Mouse (Mus musculus): Measurements from ENCODE around the gene Uchl4.
A peak's percentile ranks its signal among the peaks of the same experiment; 100 is the strongest.
"Not testable (repeated sequence)": the region's sequence is repeated elsewhere in the genome, so short reads cannot be mapped to it uniquely, and the experiment has no call there.

Gene Uchl4

DNA sequence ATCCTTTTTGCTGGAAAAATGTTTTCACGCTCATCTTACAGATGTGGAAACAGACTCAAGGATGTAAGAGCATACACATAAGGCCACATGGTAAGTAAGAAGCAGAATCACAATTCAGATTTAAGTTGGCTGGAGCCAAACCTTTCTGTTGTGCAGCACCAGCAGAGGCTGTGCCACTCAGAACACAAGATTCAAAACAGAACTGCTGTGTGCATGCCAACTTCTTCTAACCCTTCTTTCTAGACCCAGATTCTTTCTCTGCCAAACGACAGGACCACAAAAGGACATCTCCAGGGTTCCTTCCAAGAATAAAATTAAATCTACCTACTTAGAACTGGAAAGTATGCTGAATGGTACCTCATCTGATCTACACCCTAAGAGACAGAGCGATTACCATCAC, 3.3 kb upstream of the Uchl4 start:
- no peak for DNase-seq

DNA sequence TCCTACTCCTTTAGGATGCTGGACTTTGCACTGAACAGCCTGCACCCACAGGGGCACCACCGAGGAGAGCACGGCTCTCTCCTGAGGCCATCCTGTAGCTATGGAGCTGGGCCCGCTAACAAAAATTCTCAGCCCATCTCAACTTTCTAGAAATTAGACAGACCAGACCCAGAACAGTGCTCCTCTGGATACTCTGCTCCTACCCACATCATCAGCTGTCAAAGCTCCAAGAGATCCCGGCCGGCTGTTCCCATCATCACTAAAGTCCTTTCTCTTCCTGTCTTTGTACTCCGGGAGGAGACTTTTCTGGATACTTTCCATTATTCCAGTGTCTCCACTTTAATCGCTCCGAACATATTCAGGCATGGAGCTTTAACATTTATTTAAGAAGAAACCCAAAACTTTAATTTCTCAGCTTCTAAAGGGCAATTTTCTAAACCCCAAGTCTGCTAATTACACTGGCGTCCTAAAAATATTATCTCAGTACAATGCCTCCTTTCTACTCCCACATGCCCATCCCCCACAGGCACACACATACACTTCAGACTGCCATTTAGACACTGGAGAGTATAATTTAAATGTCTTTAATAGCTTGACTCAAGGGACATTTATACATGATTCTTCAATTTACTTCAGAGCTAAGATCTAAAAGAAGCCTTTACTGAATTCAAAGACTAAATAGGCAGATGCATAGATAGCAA, 2.6 kb upstream of the Uchl4 start:
- peak; percentile 28 for DNase-seq

DNA sequence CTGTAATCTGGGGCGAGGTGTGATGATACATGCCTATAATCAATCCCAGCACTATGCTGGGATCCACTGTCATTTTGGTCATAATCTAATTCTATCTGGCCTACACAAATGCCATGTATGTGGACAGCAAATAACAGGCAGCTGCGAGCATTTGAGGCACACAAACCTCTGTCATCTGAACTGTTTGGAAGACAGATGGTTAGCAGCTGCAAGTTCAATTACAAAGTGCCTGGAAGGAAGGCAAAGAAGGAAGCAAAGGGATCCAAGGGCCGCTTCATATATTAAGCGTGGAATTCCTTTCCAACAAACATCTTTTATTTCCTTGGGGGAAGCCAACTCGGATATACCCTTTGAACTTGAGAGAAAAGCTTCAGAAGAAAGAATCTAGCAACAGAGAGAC, 1.3 kb upstream of the Uchl4 start:
- DNase-seq = no peak

DNA sequence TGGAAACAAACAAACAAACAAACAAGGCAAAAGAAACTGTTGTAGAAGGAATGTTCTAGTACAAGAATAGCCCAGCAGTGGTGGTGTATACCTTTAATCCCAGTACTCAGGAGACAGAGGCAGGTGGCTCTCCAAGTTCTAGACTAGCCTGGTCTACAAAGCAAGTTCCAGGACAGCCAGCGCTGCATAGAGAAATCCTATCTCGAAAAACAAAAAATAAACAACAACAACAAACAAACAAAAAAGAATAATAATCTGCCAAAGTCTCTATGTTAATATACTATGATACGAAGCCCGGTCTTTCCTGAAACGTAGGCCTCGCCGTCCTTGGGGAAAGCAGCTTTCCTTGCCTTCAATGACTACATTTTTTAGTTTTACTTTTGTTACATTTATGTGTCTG, 1.1 kb downstream of the Uchl4 start:
- no peak for DNase-seq

DNA sequence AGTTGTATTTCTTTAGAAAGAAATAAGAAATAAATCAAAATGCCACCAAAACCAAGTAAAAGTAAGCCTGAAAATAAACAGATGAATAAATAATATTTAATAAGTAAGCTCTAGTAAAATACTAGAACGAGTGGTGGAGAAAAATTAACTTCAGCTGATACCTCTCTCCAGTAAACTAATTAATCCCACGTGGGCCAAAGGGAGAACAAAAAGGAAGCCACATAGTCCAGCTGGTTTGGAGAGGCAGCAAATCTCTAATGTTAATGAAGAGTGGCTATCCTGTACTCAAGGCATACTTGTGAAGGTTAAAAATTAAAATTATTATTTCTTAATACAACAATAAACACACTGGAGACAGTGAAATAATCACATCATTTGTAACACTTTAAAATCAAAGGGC, 5.1 kb downstream of the Uchl4 start:
- DNase-seq = no peak

DNA sequence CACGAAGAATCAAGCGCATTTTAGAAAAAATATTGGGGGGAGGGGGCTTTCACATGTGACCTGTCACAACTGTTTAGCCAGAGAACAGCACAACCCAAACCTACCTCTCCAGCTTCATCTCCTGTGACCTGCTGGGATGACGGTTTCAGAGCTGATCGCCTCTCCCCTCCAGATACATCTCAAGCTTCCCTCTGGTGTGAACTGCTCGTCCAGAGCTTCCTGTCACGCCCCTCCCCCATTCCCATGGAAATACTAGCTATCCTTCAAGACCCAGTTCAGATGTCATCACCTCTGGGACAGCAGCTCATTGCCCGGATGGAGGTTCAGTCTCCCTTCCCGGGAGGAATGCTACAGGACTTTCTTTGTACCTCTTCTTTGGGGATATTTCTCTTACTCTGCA, 5.7 kb downstream of the Uchl4 start:
- no peak for DNase-seq

DNA sequence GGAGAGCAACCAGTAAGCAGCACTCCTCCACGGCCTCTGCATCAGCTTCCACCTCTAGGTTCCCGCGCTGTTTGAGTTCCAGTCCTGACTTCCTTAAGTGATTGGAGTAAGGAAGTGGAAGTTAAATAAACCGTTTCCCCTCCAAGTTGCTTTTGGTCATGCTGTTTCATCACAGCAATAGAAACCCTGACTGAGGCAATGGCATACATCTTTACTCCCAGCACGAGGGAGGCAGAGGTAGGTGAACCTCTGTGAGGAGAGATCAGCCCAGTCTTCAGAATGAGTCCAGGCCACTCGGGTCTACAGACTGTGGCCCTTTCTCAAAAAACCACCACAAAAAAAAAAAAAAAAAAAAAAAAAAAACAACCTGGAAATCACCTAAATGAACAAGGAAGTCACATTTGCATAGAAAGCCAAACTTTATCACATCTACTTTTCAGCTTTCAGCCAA, 7.4 kb downstream of the Uchl4 start:
- no peak for DNase-seq

DNA sequence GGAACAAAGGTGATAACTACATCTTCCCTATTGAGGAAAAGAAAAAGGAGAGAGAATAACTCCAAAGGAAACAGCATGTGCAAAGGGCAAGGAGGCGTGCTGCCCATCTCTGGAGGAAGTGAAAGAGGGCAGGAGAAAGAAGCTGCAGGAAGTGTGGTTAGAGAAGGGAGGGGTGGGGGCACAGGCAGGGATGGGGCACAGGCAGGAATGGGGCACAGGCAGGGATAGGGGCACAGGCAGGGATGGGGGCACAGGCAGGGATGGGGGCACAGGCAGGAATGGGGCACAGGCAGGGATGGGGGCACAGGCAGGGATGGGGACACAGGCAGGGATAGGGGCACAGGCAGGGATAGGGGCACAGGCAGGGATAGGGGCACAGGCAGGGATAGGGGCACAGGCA, 14.4 kb downstream of the Uchl4 start:
- no peak for DNase-seq

DNA sequence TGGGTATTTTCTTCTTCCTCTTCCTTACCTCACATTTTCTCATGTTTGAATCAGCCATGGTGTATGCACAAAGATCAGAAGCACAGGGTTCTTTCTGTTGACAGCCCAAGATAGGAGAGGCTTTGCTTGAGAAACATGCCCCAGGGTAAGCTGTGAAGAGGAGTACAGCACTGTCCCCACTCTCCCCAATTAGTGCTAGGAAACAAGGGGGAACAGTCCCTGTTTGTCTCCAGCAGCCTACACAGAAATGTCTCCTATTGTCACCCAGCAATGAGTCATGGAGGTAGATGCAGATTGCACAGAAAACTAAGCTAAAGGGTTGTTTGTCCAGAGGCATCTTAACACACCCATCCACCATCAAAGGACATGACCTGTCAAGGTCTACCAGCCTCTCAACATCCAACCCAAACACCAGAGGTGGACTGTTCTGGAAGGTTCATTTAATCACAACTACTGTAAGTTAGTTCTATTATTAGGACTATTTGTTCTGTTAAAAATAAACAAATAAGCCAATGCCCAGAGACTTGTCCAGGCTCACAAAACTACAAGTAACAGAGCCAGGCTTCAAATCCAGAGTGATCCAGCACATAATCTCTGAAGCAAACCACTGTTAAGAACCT, 15.2 kb downstream of the Uchl4 start:
- DNase-seq = no peak

DNA sequence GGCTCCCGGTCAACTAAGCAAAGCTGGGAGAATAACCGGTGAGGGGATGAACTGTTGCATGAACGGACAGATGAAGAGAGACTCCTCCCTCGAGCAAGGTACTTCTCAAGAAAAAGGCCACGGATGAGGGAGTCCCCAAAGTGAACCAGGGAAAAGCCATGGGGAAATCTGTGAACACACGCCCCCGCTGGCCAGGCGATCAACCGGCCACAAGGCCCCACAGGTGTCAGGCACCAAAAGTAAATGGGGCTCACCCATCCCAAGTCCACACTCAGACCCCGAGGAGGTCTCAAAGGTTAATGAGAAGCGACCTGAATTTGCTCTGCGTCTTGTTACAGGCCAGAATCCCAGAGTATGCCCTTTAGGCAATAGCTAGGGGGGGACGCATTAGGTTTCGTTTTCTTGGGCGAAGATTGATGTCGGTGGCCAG, 17.6 kb downstream of the Uchl4 start:
- DNase-seq = peak; percentile 63

DNA sequence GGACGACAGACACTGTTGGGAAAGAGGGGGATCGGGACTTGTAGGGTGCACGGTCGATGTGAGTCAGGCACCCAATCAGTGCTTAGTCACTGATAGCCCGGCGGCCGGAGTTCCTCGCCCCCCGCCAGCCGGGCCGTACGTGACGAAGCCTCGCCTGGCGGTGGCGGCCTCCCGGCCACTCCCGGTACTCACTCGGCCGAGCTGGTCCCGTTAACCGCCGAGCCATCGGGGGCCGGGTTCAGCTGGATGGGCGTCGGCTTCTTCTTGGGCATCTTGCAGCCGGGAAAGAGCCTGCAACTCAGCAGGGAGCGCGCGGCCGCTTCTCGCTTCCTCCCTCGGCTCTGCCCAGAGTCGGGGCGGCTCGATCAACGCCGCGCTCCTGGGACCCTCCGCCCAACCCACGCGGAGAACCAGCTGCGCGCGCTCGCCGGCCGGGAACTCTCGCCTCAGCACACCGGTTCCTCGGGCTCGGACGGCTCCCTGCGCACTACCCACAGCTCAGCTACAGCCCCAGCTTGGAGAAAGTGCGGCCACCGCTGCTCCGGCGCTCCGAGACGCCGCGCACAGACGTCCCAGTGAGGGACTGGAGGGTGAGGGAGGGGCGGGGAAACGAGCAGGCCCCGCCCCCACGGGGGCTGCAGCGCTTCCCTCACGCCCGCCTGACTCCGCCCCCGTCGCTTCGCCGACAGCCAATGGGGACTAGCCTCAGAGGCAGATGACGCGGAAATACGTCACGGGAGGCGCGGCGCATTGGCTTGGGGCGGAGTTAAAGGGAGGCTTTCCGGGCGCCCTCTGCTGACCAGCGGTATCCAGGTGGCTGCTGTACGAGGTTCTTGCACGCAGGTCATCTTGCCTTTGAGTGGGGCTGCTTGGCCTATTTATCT, 18.3 kb downstream of the Uchl4 start, which contains the start of gene Map2k1:
Map2k1 (minus strand) TSS at position 611 of the 884 bp plus-strand sequence.
- DNase-seq = peak; percentile 100

DNA sequence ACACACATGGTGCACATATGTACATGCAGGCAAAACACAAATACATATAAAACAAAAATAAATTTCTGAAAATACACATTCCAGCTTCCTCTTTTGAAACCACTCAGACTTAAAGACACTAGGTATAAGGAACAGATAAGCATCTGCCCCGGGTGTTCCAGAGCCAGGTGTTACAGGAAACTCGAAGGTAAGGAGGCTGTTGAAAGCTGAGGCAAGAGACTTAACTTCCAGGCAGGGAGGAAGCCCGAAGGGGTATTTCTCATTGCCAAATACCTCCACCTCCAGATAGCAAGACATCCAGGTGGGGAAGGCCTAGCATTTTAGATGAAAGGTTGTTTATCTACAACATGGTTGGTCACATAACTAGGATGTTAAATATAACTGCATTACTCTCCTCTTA, 20.4 kb downstream of the Uchl4 start:
- no peak for DNase-seq

DNA sequence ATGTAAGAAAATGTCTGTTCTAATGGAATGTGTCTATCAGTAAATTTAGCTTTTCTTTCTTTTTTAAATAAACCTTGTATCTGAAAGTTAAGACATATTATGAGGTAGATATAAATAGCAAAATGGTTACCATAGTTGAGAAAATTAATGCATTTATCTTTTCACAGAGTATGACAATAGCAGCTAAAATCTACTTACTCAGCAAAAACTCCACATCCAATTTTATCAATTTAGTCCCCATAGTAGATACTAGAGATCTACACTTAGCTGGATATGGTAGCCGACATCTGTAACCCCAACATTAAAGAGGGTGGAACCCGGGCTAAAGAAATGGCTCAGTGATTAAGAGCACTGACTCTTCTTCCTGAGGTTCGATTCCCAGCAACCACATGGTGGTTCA, 21.2 kb downstream of the Uchl4 start:
- no peak for DNase-seq

DNA sequence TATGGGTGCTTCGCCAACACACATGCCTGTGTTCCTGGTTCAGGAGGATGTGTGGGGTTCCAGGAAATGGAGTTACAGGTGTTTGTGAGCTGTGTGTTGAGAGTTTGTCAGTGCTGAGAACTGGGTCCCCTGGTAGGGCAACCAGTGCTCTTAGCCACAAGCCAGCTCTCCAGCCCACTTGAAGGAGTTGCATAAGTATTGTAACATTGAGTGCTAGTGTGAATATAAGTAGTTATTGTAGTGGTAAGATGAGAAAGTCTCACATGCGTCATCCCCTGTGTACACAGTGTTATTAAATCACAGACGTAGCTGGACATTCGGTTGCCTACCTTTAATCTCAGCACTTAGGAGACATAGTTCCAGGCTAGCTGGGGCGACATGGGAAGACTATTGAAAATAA, 24.9 kb downstream of the Uchl4 start:
- no peak for DNase-seq

DNA sequence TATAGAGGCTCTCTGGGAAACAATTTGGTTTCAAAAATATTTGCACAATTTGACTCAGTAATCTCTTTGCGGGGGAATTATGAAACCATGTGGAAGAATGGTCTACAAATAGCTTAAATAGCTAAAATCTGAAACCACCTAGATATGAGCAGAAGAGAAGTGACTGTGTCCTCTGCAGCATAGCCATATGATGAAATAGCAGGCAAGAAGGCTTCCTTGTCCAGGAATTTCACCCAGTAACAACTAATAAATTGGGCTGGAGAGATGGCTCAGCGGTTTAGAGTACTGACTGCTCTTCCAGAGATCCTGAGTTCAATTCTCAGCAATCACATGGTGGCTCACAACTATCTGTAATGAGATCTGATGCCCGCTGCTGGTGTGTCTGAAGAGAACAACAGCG, 26.0 kb downstream of the Uchl4 start:
- DNase-seq = no peak

DNA sequence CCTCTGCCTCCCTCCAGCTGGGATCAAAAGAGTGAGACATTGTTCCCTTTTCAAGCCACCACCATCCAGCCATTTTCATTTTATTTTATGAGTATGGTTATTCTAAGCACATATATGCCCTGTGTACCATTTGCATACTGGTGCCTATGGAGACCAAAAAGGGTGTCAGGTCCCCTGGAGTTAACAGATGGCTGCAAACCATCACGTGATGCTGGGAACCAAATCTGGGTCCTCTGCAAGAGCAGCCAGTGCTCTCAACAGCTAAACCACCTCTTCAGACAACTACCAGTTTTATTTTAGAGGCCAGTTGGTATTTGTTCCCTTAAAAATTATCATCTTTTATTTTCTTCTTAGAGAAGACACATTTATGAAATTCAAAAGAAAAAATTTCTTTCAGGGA, 29.8 kb downstream of the Uchl4 start:
- DNase-seq = no peak

DNA sequence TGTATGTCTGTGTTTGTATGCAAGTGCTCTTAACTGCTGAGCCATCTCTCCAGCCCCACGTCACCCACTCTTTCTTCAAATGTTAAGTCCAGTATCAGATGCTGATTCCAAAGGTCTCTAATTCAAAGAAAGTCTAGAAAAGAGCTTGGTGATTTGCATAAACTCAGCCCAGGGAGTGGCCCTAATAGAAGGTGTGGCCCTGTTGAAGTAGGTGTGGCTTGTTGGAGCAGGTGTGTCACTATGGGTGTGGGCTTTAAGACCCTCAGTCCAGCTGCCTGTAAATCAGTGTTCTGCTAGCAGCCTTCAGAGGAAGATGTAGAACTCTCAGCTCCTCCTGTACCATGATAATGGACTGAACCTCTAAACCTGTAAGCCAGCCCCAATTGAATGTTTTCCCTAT, 32.2 kb downstream of the Uchl4 start:
- DNase-seq = no peak

DNA sequence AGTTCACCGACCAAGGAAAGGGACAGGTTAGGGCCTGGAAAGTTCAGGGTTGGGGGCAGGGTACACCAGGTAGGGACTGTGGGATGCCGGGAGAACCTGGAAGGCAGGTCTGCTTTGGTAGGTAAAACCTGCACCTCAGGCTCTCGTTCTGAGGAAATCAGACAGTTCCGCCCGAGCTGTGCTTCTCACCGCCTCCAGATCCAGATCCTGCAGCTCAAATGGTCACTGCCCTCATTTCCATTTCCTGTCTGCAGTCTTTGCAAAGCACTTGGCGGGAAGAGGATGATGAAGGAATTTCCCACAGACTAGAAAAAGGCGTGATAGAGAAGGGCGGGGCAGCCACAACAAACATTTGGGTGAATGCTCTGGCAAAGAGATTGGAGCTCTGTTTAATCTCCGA, 33.2 kb downstream of the Uchl4 start:
- DNase-seq = no peak

DNA sequence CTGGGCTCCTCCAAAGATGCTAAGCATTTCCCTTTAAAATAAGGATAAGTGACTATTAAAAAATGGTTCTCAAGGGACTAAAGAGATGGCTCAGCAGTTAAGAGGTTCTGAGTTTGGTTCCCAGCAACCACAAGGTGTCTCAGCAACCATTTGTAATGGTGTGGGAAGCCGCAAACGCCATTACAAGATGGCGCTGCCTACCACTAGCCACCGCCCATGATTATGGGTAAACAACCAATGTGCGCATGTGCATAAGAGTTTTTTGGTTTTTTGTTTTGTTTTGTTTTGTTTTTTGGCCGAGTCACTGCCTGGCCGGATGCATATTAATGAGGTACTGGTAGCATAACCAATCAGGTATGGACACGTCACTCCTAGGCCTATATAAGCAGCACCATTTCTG, 33.8 kb downstream of the Uchl4 start:
- DNase-seq = not testable (repeated sequence)

DNA sequence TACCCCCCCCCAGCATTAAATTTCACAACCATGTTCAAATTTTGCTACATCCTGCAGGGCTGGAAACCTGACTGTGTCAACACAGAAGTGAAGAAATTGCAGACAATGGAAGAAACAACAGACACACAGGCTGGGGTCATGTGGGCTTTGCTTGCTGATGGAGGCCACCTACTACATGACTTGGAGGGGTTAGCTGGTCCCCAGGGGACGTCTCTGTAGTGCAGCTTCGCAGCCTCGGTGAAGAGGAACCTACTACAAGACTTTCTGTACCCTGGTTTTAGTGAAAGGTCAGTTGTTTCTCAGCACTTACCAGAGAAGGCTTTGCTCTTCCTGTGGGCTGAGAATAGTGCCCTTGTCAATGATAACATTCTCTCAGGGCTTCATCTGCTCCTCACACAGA, 36.2 kb downstream of the Uchl4 start:
- DNase-seq = no peak

DNA sequence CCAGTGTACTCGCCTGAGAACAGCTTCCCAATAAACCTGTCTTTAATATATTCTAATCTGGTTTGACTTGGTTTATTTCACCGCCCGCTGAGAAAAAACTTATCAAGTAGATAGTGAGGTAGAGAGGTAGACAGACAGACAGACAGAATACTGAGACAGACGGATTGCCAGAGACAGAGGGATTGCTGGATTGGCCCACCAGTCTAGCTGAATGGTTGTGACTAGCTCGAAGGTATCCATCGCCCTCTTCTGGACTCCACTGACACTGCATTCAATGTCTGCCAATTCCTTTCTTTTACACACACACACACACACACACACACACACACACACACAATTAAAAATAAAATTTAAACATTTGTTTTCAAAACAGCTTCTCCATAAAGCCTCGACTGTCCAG, 37.6 kb downstream of the Uchl4 start:
- peak; percentile 60 for DNase-seq

DNA sequence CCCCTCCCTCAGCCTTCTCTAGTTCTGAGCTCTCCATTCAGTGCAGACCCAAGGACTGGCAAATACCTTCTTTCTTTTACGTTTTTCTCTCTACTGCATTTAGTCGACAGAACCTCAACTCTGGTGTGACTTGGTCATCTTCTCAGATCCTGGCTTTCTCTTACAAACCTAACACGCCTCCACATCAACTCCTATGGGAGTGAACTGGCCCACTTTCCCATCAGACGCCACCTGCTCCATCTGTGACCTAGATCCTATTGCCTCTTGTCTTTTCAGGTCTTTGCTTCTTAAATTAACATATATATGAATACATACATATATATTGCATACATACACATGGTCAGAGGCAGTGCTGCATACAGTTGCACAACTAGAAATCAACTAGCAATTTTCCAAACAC, 38.8 kb downstream of the Uchl4 start:
- DNase-seq = no peak

DNA sequence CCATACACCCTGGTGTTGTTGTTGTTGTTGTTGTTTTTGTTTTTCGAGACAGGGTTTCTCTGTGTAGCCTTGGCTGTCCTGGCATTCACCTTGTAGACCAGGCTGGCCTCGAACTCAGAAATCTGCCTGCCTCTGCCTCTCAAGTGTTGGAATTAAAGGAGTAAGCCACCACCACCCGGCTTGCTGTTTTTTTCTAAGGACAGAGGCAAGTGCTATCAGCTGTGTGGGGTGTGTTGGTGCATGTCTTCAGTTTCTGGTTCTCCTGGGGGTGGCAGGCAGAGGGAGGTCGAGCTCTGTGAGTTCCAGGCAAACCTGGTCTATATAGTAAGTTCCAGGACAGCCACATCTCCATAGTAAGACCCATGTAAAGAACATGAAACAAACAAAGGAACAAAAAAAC, 39.3 kb downstream of the Uchl4 start:
- no peak for DNase-seq

DNA sequence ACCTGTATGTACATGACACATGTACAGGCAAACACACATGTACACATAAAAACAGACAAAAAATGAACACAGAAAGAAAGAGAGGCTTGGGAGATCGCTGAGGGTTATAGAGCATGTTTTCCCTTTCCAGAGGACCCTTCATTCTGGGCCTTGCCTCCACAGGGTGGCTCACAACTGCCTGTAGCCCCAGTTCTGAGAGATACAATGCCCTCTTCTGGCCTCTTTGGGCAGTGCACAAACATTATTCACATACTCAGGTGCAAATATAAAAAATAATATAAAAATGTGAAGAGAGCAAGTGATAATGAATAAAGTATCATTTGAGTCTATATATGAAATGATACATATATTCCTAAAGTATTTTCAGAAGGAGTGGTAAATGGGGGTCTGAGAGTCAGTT, 39.9 kb downstream of the Uchl4 start:
- DNase-seq = no peak
